Mouse (Mus musculus): ENCODE results near the gene Gm20388. TPM values are rescaled to one million over a fixed set of nuclear protein-coding genes. Genes with fewer than 3 reads are reported as not detected.

Gm20388 gene
- polyA plus RNA-seq, 2 experiments: 8.5 TPM; not detected in 1

GRCm38 (mm10) chr8:121073174-121074107 lies 1162.8 kb downstream of the Gm20388 start:
- no peaks in the 10 kb centered on the region for H3K9me3 ChIP-seq (ENCODE audit: control insufficient read depth, low read length)
- ATAC-seq (ENCODE audit: insufficient read depth): no peak
- H3K4me3 ChIP-seq (ENCODE audit: insufficient read depth in 1 of 2, low read depth in 2 of 2, low read length in 2 of 2): no peak overlapping the region
- no peaks in the 10 kb centered on the region for H3K4me1 ChIP-seq (replicated peaks; ENCODE audit: control insufficient read depth in 2 of 2, insufficient read depth in 2 of 2, low read length in 1 of 2)
- H3K9ac ChIP-seq (replicated peaks): no peak overlapping the region
- 4% methylated on average over 48 of the region's 48 CpGs for WGBS (ENCODE audit: insufficient replicate concordance)
- DNase-seq (ENCODE audit: low read depth in 3 of 3, low spot score in 3 of 3): no peak
- no peak overlapping the region for H3K27ac ChIP-seq
- H3K36me3 ChIP-seq (replicated peaks; ENCODE audit: control insufficient read depth, insufficient read depth, low read depth): no peaks in the 10 kb centered on the region
- TF ChIP-seq EP300 (IDR thresholded peaks at IDR 0.05; ENCODE audit: low read depth) (no peak), CTCF (IDR thresholded peaks at IDR 0.05; ENCODE audit: low read depth) (no peak)
- H3K4me2 ChIP-seq (ENCODE audit: low read depth): peak overlapping the region; percentile 4; the same call in 1 of the 2 replicates
- H3K27me3 ChIP-seq (ENCODE audit: control insufficient read depth, insufficient read depth, low read length): peaks cover 66% of the 10 kb centered on the region

GRCm38 (mm10) chr8:121074108-121074847 lies 1163.6 kb downstream of the Gm20388 start:
- Histone ChIP-seq H3K27ac (no peak overlapping the region), H3K4me1 (replicated peaks; ENCODE audit: control insufficient read depth in 2 of 2, insufficient read depth in 2 of 2, low read length in 1 of 2) (no peaks in the 10 kb centered on the region), H3K4me2 (ENCODE audit: low read depth) (no peak overlapping the region), H3K9me3 (ENCODE audit: control insufficient read depth, low read length) (no peaks in the 10 kb centered on the region), H3K9ac (replicated peaks) (no peak overlapping the region), H3K27me3 (ENCODE audit: control insufficient read depth, insufficient read depth, low read length) (peaks cover 75% of the 10 kb centered on the region), H3K36me3 (replicated peaks; ENCODE audit: control insufficient read depth, insufficient read depth, low read depth) (no peaks in the 10 kb centered on the region), H3K4me3 (ENCODE audit: insufficient read depth in 1 of 2, low read depth in 2 of 2, low read length in 2 of 2) (no peak overlapping the region)
- WGBS (ENCODE audit: insufficient replicate concordance): 4% methylated on average over 15 of the region's 15 CpGs
- no peak for TF ChIP-seq EP300 (IDR thresholded peaks at IDR 0.05; ENCODE audit: low read depth)
- TF ChIP-seq CTCF (IDR thresholded peaks at IDR 0.05; ENCODE audit: low read depth): no peak
- DNase-seq (ENCODE audit: low read depth in 3 of 3, low spot score in 3 of 3) (no peak), ATAC-seq (ENCODE audit: insufficient read depth) (no peak)

GRCm38 (mm10) chr8:121074848-121075145 lies 1164.2 kb downstream of the Gm20388 start:
- Histone ChIP-seq H3K4me3 (ENCODE audit: insufficient read depth in 1 of 2, low read depth in 2 of 2, low read length in 2 of 2) (no peak overlapping the region), H3K27me3 (ENCODE audit: control insufficient read depth, insufficient read depth, low read length) (peaks cover 80% of the 10 kb centered on the region), H3K9ac (replicated peaks) (no peak overlapping the region), H3K4me1 (replicated peaks; ENCODE audit: control insufficient read depth in 2 of 2, insufficient read depth in 2 of 2, low read length in 1 of 2) (no peaks in the 10 kb centered on the region), H3K36me3 (replicated peaks; ENCODE audit: control insufficient read depth, insufficient read depth, low read depth) (no peaks in the 10 kb centered on the region), H3K9me3 (ENCODE audit: control insufficient read depth, low read length) (no peaks in the 10 kb centered on the region), H3K27ac (no peak overlapping the region), H3K4me2 (ENCODE audit: low read depth) (no peak overlapping the region)
- TF ChIP-seq CTCF (IDR thresholded peaks at IDR 0.05; ENCODE audit: low read depth): no peak
- no peak for TF ChIP-seq EP300 (IDR thresholded peaks at IDR 0.05; ENCODE audit: low read depth)
- DNase-seq (ENCODE audit: low read depth in 3 of 3, low spot score in 3 of 3) (no peak), ATAC-seq (ENCODE audit: insufficient read depth) (no peak)
- WGBS (ENCODE audit: insufficient replicate concordance): 5% methylated on average over 10 of the region's 10 CpGs

DNA sequence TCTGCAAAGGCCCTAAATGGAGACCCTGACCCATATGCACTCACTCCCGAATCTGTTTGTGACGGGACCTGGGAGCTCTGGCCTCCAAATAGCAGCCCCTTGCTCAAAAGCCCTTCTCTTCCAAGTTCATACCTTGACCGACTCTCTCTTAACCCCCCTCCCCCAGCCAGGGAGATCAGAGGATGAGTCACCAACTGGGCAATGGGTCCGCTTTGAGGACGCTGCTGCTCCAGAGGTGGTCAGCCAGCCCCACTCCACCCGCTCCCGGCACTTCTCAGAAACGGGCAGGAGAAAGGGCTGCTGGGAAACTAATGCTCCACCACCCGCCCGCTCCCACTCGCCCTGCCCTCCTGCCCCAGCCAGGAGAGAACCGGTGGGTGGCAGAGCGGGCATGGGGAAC lies 1165.3 kb downstream of the Gm20388 start:
- Histone ChIP-seq H3K4me3 (ENCODE audit: insufficient read depth in 1 of 2, low read depth in 2 of 2, low read length in 2 of 2) (no peak overlapping the region), H3K9ac (replicated peaks) (no peak overlapping the region), H3K4me2 (ENCODE audit: low read depth) (no peak overlapping the region), H3K36me3 (replicated peaks; ENCODE audit: control insufficient read depth, insufficient read depth, low read depth) (no peaks in the 10 kb centered on the region), H3K27me3 (ENCODE audit: control insufficient read depth, insufficient read depth, low read length) (peaks cover 91% of the 10 kb centered on the region), H3K9me3 (ENCODE audit: control insufficient read depth, low read length) (no peaks in the 10 kb centered on the region), H3K27ac (no peak overlapping the region), H3K4me1 (replicated peaks; ENCODE audit: control insufficient read depth in 2 of 2, insufficient read depth in 2 of 2, low read length in 1 of 2) (no peaks in the 10 kb centered on the region)
- WGBS (ENCODE audit: insufficient replicate concordance): 10% methylated on average over 13 of the region's 13 CpGs
- ATAC-seq (ENCODE audit: insufficient read depth): no peak
- TF ChIP-seq CTCF (IDR thresholded peaks at IDR 0.05; ENCODE audit: low read depth) (no peak), EP300 (IDR thresholded peaks at IDR 0.05; ENCODE audit: low read depth) (no peak)
- DNase-seq (ENCODE audit: low read depth in 3 of 3, low spot score in 3 of 3): no peak

DNA sequence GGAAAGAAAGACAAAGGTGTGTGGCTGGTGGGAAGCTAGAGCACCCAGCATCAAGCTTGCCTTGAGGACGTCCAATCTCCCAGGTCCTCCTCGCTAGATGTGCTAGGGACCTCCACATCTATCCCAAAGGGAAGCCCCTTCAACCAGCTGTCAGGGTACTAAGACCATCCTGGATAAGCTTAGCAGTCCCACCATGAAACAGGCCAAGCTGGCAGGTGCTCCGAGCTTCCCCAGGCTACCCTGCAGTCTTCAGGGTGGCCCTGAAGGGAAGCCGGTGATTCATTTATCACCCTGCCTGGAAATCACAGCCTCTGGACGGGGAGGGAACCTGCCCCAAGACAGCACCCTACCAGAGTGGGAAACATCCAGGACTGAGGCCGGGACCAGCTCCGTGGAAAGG lies 1165.9 kb downstream of the Gm20388 start:
- H3K4me3 ChIP-seq (ENCODE audit: insufficient read depth in 1 of 2, low read depth in 2 of 2, low read length in 2 of 2): no peak overlapping the region
- H3K4me2 ChIP-seq (ENCODE audit: low read depth): no peak overlapping the region
- H3K27ac ChIP-seq: no peak overlapping the region
- TF ChIP-seq EP300 (IDR thresholded peaks at IDR 0.05; ENCODE audit: low read depth): no peak
- no peak for TF ChIP-seq CTCF (IDR thresholded peaks at IDR 0.05; ENCODE audit: low read depth)
- no peaks in the 10 kb centered on the region for H3K9me3 ChIP-seq (ENCODE audit: control insufficient read depth, low read length)
- no peak for ATAC-seq (ENCODE audit: insufficient read depth)
- no peaks in the 10 kb centered on the region for H3K36me3 ChIP-seq (replicated peaks; ENCODE audit: control insufficient read depth, insufficient read depth, low read depth)
- H3K4me1 ChIP-seq (replicated peaks; ENCODE audit: control insufficient read depth in 2 of 2, insufficient read depth in 2 of 2, low read length in 1 of 2): no peaks in the 10 kb centered on the region
- H3K27me3 ChIP-seq (ENCODE audit: control insufficient read depth, insufficient read depth, low read length): peaks cover 94% of the 10 kb centered on the region
- no peak overlapping the region for H3K9ac ChIP-seq (replicated peaks)
- no peak for DNase-seq (ENCODE audit: low read depth in 3 of 3, low spot score in 3 of 3)
- WGBS (ENCODE audit: insufficient replicate concordance): 29% methylated on average over 7 of the region's 7 CpGs

All from liver, embryonic 14.5 days (tissue).